Mouse (Mus musculus): ENCODE measurements around the gene Atg2a. TPM values are rescaled to one million over a fixed set of nuclear protein-coding genes. Genes with fewer than 3 reads are reported as not detected.
A peak's percentile ranks its signal among the peaks of the same experiment; 100 is the strongest.
"Not testable (repeated sequence)": the region's sequence is repeated elsewhere in the genome, so short reads cannot be mapped to it uniquely, and the experiment has no call there.

Atg2a gene
- polyA plus RNA-seq, 1 experiment from 2014 or later, result 13.6 TPM

- 22% methylated on average over 5 of the region's 5 CpGs for WGBS
- H3K9me3 ChIP-seq, result no peaks in the 10 kb centered on the region
- no peak overlapping the region for H3K4me2 ChIP-seq (replicated peaks)
- no peak overlapping the region for H3K9ac ChIP-seq (replicated peaks)
- peaks cover 7% of the 10 kb centered on the region; the same call in 1 of the 2 replicates for H3K4me1 ChIP-seq
- ATAC-seq (ENCODE audit: low FRiP score, low read depth), result no peak
- no peak overlapping the region for H3K4me3 ChIP-seq
- H3K36me3 ChIP-seq, result peaks cover 11% of the 10 kb centered on the region; the same call in 1 of the 2 replicates
- H3K27ac ChIP-seq (replicated peaks), result no peak overlapping the region; the same call in 1 of the 2 replicates
- 0 out of 2 replicates have a peak, but pooled peaks cover 10% of the 10 kb centered on the region for H3K27me3 ChIP-seq
These were observed 63.5 kb downstream of the Atg2a start for GRCm38 (mm10) chr19:6304787-6305516.

- Histone ChIP-seq H3K9me3 (no peaks in the 10 kb centered on the region), H3K36me3 (peaks cover 4% of the 10 kb centered on the region; the same call in 1 of the 2 replicates), H3K9ac (replicated peaks) (peak overlapping the region; percentile 65; the same call in 1 of the 2 replicates), H3K27ac (replicated peaks) (no peak overlapping the region), H3K4me1 (peaks cover 7% of the 10 kb centered on the region; the same call in 1 of the 2 replicates), H3K27me3 (0 out of 2 replicates have a peak, but pooled peaks cover 10% of the 10 kb centered on the region), H3K4me3 (peak overlapping the region; percentile 68), H3K4me2 (replicated peaks) (peak overlapping the region; percentile 74)
- ATAC-seq (ENCODE audit: low FRiP score, low read depth), result peak; percentile 5; the same call in 1 of the 2 replicates
- WGBS, result 60% methylated on average over 8 of the region's 8 CpGs
These were observed 64.1 kb downstream of the Atg2a start for GRCm38 (mm10) chr19:6305517-6306115.

- Histone ChIP-seq H3K4me3 (peak within 1 kb of the TSS; percentile 68), H3K36me3 (no peaks in the 10 kb centered on the region), H3K27ac (replicated peaks) (0 out of 2 replicates have a peak within 1 kb of the TSS, but pooled peaks have one; percentile 35), H3K4me2 (replicated peaks) (peak within 1 kb of the TSS; percentile 74), H3K9me3 (no peaks in the 10 kb centered on the region), H3K27me3 (0 out of 2 replicates have a peak, but pooled peaks cover 10% of the 10 kb centered on the region), H3K4me1 (peaks cover 7% of the 10 kb centered on the region; the same call in 1 of the 2 replicates), H3K9ac (replicated peaks) (peak within 1 kb of the TSS; percentile 65)
- WGBS, result under 1% methylated on average over 38 of the region's 38 CpGs
- ATAC-seq (ENCODE audit: low FRiP score, low read depth), result peak; percentile 74
These were observed 64.7 kb downstream of the Atg2a start, which contains the start of gene Cdc42bpg for GRCm38 (mm10) chr19:6306137-6306551. Gene Cdc42bpg, plus strand, starts transcription at chr19:6306456.

GRCm38 (mm10) chr19:6306586-6306985, 65.1 kb downstream of the Atg2a start:
- Histone ChIP-seq H3K4me1 (peaks cover 7% of the 10 kb centered on the region; the same call in 1 of the 2 replicates), H3K27me3 (0 out of 2 replicates have a peak, but pooled peaks cover 10% of the 10 kb centered on the region), H3K4me3 (peak overlapping the region; percentile 68), H3K9me3 (no peaks in the 10 kb centered on the region), H3K36me3 (no peaks in the 10 kb centered on the region), H3K9ac (replicated peaks) (peak overlapping the region; percentile 65), H3K4me2 (replicated peaks) (peak overlapping the region; percentile 74), H3K27ac (replicated peaks) (no peak overlapping the region)
- WGBS, result under 1% methylated on average over 31 of the region's 34 CpGs
- peak; percentile 69 for ATAC-seq (ENCODE audit: low FRiP score, low read depth)

- H3K27me3 ChIP-seq, result 0 out of 2 replicates have a peak, but pooled peaks cover 10% of the 10 kb centered on the region
- no peak overlapping the region for H3K4me3 ChIP-seq
- H3K9ac ChIP-seq (replicated peaks), result no peak overlapping the region
- WGBS, result 88% methylated on average over 9 of the region's 9 CpGs
- H3K36me3 ChIP-seq, result no peaks in the 10 kb centered on the region
- H3K9me3 ChIP-seq, result no peaks in the 10 kb centered on the region
- H3K27ac ChIP-seq (replicated peaks), result no peak overlapping the region
- peaks cover 7% of the 10 kb centered on the region; the same call in 1 of the 2 replicates for H3K4me1 ChIP-seq
- no peak for ATAC-seq (ENCODE audit: low FRiP score, low read depth)
- H3K4me2 ChIP-seq (replicated peaks), result no peak overlapping the region
These were observed 66.5 kb downstream of the Atg2a start for GRCm38 (mm10) chr19:6307733-6308531.

- H3K36me3 ChIP-seq, result peaks cover 5% of the 10 kb centered on the region; the same call in 1 of the 2 replicates
- H3K4me3 ChIP-seq, result no peak overlapping the region
- no peak overlapping the region for H3K27ac ChIP-seq (replicated peaks)
- no peak for ATAC-seq (ENCODE audit: low FRiP score, low read depth)
- no peaks in the 10 kb centered on the region for H3K9me3 ChIP-seq
- no peak overlapping the region for H3K9ac ChIP-seq (replicated peaks)
- peaks cover 7% of the 10 kb centered on the region; the same call in 1 of the 2 replicates for H3K4me1 ChIP-seq
- 92% methylated on average over 5 of the region's 5 CpGs for WGBS
- 0 out of 2 replicates have a peak, but pooled peaks cover 10% of the 10 kb centered on the region for H3K27me3 ChIP-seq
- H3K4me2 ChIP-seq (replicated peaks), result no peak overlapping the region
These were observed 68.7 kb downstream of the Atg2a start for GRCm38 (mm10) chr19:6310181-6310580.

- not testable (repeated sequence) for H3K4me2 ChIP-seq (replicated peaks); H3K36me3 ChIP-seq; H3K27ac ChIP-seq (replicated peaks); H3K9ac ChIP-seq (replicated peaks); H3K9me3 ChIP-seq; H3K4me3 ChIP-seq; ATAC-seq (ENCODE audit: low FRiP score, low read depth); H3K4me1 ChIP-seq
- WGBS, result 91% methylated on average over 3 of the region's 3 CpGs
- H3K27me3 ChIP-seq, result 0 out of 2 replicates have a peak, but pooled peaks cover 10% of the 10 kb centered on the region
These were observed 70.3 kb downstream of the Atg2a start for GRCm38 (mm10) chr19:6311783-6312182.

MicroRNAs encoded within 50 kb of the gene (microRNA counts, 519-probe panel; counts per million panel counts)
- microRNA mmu-miR-192, result not detected

Small RNAs within 50 kb of the gene (microRNA-seq; reads per million reads assigned to microRNA genes)
- gene Mir192 (96.6 reads per million, percentile 50 among the genes with 10 or more reads in this experiment), gene Mir194-2 (106 reads per million, percentile 51 among the genes with 10 or more reads in this experiment)

Other genes starting within 250 kb of the Atg2a start
- 3.8 and 4.5 TPM in 2 replicates for gene Capn1, start 225.8 kb upstream of the Atg2a start, polyA plus RNA-seq (2016; fragmentation: Nextera tagmentation; extraction: Ambion mirVana)
- 30.0 and 32.6 TPM in 2 replicates for gene Syvn1, start 195.1 kb upstream of the Atg2a start, polyA plus RNA-seq (2016; fragmentation: Nextera tagmentation; extraction: Ambion mirVana)
- 75.8 and 76.4 TPM in 2 replicates for gene Mrpl49, start 183.9 kb upstream of the Atg2a start, polyA plus RNA-seq (2016; fragmentation: Nextera tagmentation; extraction: Ambion mirVana)
- gene Fau, start 183.8 kb upstream of the Atg2a start, polyA plus RNA-seq (2016; fragmentation: Nextera tagmentation; extraction: Ambion mirVana), result 595 and 628 TPM in 2 replicates
- gene Znhit2, start 180.5 kb upstream of the Atg2a start, polyA plus RNA-seq (2016; fragmentation: Nextera tagmentation; extraction: Ambion mirVana), result 30.8 and 32.2 TPM in 2 replicates
- 41.0 and 41.3 TPM in 2 replicates for gene Tm7sf2, start 173.3 kb upstream of the Atg2a start, polyA plus RNA-seq (2016; fragmentation: Nextera tagmentation; extraction: Ambion mirVana)
- gene Vps51, start 164.4 kb upstream of the Atg2a start, polyA plus RNA-seq (2016; fragmentation: Nextera tagmentation; extraction: Ambion mirVana), result 77.0 and 82.2 TPM in 2 replicates
- not detected in 2 replicates for gene Tmem262, start 161.6 kb upstream of the Atg2a start, polyA plus RNA-seq (2016; fragmentation: Nextera tagmentation; extraction: Ambion mirVana)
- gene Gm28374, start 159.4 kb upstream of the Atg2a start, polyA plus RNA-seq (2016; fragmentation: Nextera tagmentation; extraction: Ambion mirVana), result 2.6 and 3.6 TPM in 2 replicates
- 67.1 and 75.1 TPM in 2 replicates for gene Zfpl1, start 156.7 kb upstream of the Atg2a start, polyA plus RNA-seq (2016; fragmentation: Nextera tagmentation; extraction: Ambion mirVana)
- gene Cdca5, start 156.7 kb upstream of the Atg2a start, polyA plus RNA-seq (2016; fragmentation: Nextera tagmentation; extraction: Ambion mirVana), result 41.5 and 42.1 TPM in 2 replicates
- gene AC131692.1, start 147.2 kb upstream of the Atg2a start, polyA plus RNA-seq (2016; fragmentation: Nextera tagmentation; extraction: Ambion mirVana), result 0.77 TPM in 1 of 2 replicates, not detected in the other
- 0.59 and 0.94 TPM in 2 replicates for gene Naaladl1, start 135.9 kb upstream of the Atg2a start, polyA plus RNA-seq (2016; fragmentation: Nextera tagmentation; extraction: Ambion mirVana)
- gene Sac3d1, start 123.0 kb upstream of the Atg2a start, polyA plus RNA-seq (2016; fragmentation: Nextera tagmentation; extraction: Ambion mirVana), result 49.7 and 50.8 TPM in 2 replicates
- 29.7 and 30.5 TPM in 2 replicates for gene Snx15, start 113.4 kb upstream of the Atg2a start, polyA plus RNA-seq (2016; fragmentation: Nextera tagmentation; extraction: Ambion mirVana)
- not detected in 2 replicates for gene Batf2, start 100.7 kb upstream of the Atg2a start, polyA plus RNA-seq (2016; fragmentation: Nextera tagmentation; extraction: Ambion mirVana)
- gene Arl2, start 100.1 kb upstream of the Atg2a start, polyA plus RNA-seq (2016; fragmentation: Nextera tagmentation; extraction: Ambion mirVana), result 90.9 and 96.1 TPM in 2 replicates
- gene Majin, start 57.3 kb upstream of the Atg2a start, polyA plus RNA-seq (2016; fragmentation: Nextera tagmentation; extraction: Ambion mirVana), result not detected in 2 replicates
- 0.74 TPM in 1 of 2 replicates, not detected in the other for gene Gpha2, start 15.3 kb upstream of the Atg2a start, polyA plus RNA-seq (2016; fragmentation: Nextera tagmentation; extraction: Ambion mirVana)
- 61.3 and 66.1 TPM in 2 replicates for gene Ppp2r5b, start 5.8 kb upstream of the Atg2a start, polyA plus RNA-seq (2016; fragmentation: Nextera tagmentation; extraction: Ambion mirVana)
- gene Ehd1, start 35.1 kb downstream of the Atg2a start, polyA plus RNA-seq (2016; fragmentation: Nextera tagmentation; extraction: Ambion mirVana), result 90.8 and 96.9 TPM in 2 replicates
- gene Cdc42bpg, start 64.8 kb downstream of the Atg2a start, polyA plus RNA-seq (2016; fragmentation: Nextera tagmentation; extraction: Ambion mirVana), result 0.29 and 0.37 TPM in 2 replicates
- gene Men1, start 93.3 kb downstream of the Atg2a start, polyA plus RNA-seq (2016; fragmentation: Nextera tagmentation; extraction: Ambion mirVana), result 99.0 and 103 TPM in 2 replicates
- 14.6 and 14.7 TPM in 2 replicates for gene Map4k2, start 99.5 kb downstream of the Atg2a start, polyA plus RNA-seq (2016; fragmentation: Nextera tagmentation; extraction: Ambion mirVana)
- 193 and 205 TPM in 2 replicates for gene Sf1, start 122.0 kb downstream of the Atg2a start, polyA plus RNA-seq (2016; fragmentation: Nextera tagmentation; extraction: Ambion mirVana)
- 2.3 and 2.7 TPM in 2 replicates for gene Pygm, start 142.7 kb downstream of the Atg2a start, polyA plus RNA-seq (2016; fragmentation: Nextera tagmentation; extraction: Ambion mirVana)
- 21.5 and 21.6 TPM in 2 replicates for gene Rasgrp2, start 157.7 kb downstream of the Atg2a start, polyA plus RNA-seq (2016; fragmentation: Nextera tagmentation; extraction: Ambion mirVana)
- gene Nrxn2, start 177.1 kb downstream of the Atg2a start, polyA plus RNA-seq (2016; fragmentation: Nextera tagmentation; extraction: Ambion mirVana), result 16.0 and 22.5 TPM in 2 replicates

All from midbrain, embryonic 12.5 days (tissue).